Mouse (Mus musculus) heart, embryonic 14.5 days (tissue): Measurements from ENCODE around the gene Yif1a. TPM values are rescaled to one million over a fixed set of nuclear protein-coding genes. Genes with fewer than 3 reads are reported as not detected.

Experiments
- ATAC-seq: fragments of 200-750 bp; cut with Nextera tagmentation; 2 replicates; pipeline ENCODE4 v1.8.0; 2017; ENCODE audit warnings: low read depth, moderate TSS enrichment; ENCODE audit not compliant: insufficient number of reproducible peaks, insufficient read depth, low FRiP score
- H3K27ac ChIP-seq, 2 experiments: fragments of 200-500 bp in 1 of 2; fragments of 300-500 bp in 1 of 2; sonication (generic) in 1 of 2; replicated peaks in 1 of 2; 2 replicates each; pipeline ENCODE4 v1.5.1; 2012 to 2014; ENCODE audit warnings: low read depth in 2 of 2, low read length in 2 of 2, control low read depth in 1 of 2, mild to moderate bottlenecking in 1 of 2, mixed read lengths in 1 of 2; ENCODE audit not compliant: control insufficient read depth in 1 of 2, insufficient read depth in 1 of 2
- H3K27me3 ChIP-seq: fragments of 300-500 bp; sonication (generic); 2 replicates; pipeline ENCODE4 v1.6.1; 2014; ENCODE audit warnings: mild to moderate bottlenecking, low read length, control low read depth; ENCODE audit not compliant: control insufficient read depth, insufficient read depth
- H3K36me3 ChIP-seq: fragments of 300-500 bp; sonication (generic); 2 replicates; pipeline ENCODE4 v1.6.1; 2014; ENCODE audit warnings: mild to moderate bottlenecking, control low read depth, low read length, mixed read lengths; ENCODE audit not compliant: control insufficient read depth, insufficient read depth
- H3K4me1 ChIP-seq, 2 experiments: fragments of 200-500 bp in 1 of 2; fragments of 300-500 bp in 1 of 2; sonication (generic) in 1 of 2; 2 replicates each; pipeline ENCODE4 v1.6.1; 2012 to 2014; ENCODE audit warnings: low read length in 2 of 2, control low read depth in 1 of 2, mixed read lengths in 1 of 2; ENCODE audit not compliant: control insufficient read depth in 2 of 2, insufficient read depth in 2 of 2
- H3K4me2 ChIP-seq: fragments of 300-500 bp; sonication (generic); 2 replicates; pipeline ENCODE4 v1.6.1; 2014; ENCODE audit warnings: mild to moderate bottlenecking, low read length
- H3K4me3 ChIP-seq, 2 experiments: fragments of 200-500 bp in 1 of 2; fragments of 300-500 bp in 1 of 2; sonication (generic) in 1 of 2; 2 replicates each; pipeline ENCODE4 v1.5.1; 2012 to 2014; ENCODE audit warnings: low read length in 2 of 2, mild to moderate bottlenecking in 2 of 2, control low read depth in 1 of 2, low read depth in 1 of 2, moderate library complexity in 1 of 2; ENCODE audit not compliant: control insufficient read depth in 1 of 2, insufficient read depth in 1 of 2
- H3K9ac ChIP-seq: fragments of 300-500 bp; sonication (generic); 2 replicates; pipeline ENCODE4 v1.6.1; 2014; ENCODE audit warnings: mild to moderate bottlenecking, low read length
- H3K9me3 ChIP-seq: fragments of 300-500 bp; sonication (generic); 2 replicates; pipeline ENCODE4 v1.6.1; 2016; ENCODE audit warnings: low read length, control low read depth; ENCODE audit not compliant: control insufficient read depth
- WGBS: fragments of 180-500 bp; shearing (Covaris S2); extraction: QIAGEN DNeasy Blood & Tissue Kit; methylation state at CpG from one replicate; pipeline ENCODE4 v1.1.7; 2014; 5-methylcytosine and 5-hydroxymethylcytosine counted together
- polyA plus RNA-seq: library from polyadenylated mRNA; unstranded; fragments of >200 nt; fragmentation: Nextera tagmentation; extraction: Ambion mirVana; gene quantifications from 2 replicates; pipeline ENCODE4 v1.2.1, GENCODE M21; 2014

The Yif1a gene
- polyA plus RNA-seq, 1 experiment from 2014 or later: 122 TPM

- peaks cover 12% of the 10 kb centered on the region; the same call in 1 of the 2 replicates for H3K27me3 ChIP-seq
- no peaks in the 10 kb centered on the region for H3K9me3 ChIP-seq
- H3K4me1 ChIP-seq: peaks cover 17 to 30% of the 10 kb centered on the region in 2 experiments
- 67% methylated on average over 17 of the region's 17 CpGs for WGBS
- no peak overlapping the region for H3K4me2 ChIP-seq
- H3K36me3 ChIP-seq: peaks cover 21% of the 10 kb centered on the region
- no peak overlapping the region for H3K4me3 ChIP-seq
- no peak overlapping the region for H3K9ac ChIP-seq
- no peak for ATAC-seq
- H3K27ac ChIP-seq: no peak overlapping the region
Measured at GRCm38 (mm10) chr19:5052853-5053252, 35.5 kb upstream of the Yif1a start.

DNA sequence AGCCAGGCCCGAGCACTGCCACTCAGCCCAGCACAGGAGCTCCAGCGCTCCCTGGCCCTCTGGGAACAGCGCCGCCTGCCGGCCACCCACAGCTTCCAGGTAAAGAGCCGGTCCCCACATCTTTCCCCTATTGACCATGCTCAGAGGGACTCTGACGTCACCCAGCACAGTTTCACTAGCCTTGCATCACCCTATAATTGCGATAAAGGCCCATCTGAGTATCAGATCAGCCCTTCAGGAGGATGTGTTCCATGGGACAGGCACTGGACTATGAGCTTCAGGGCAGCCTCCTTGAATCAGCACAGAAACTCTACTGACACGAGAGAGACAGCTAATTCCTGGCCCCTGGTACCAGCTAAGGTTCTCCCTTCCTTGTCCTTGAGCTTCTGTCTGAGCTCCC, 34.4 kb upstream of the Yif1a start:
- peaks cover 22 to 38% of the 10 kb centered on the region in 2 experiments for H3K4me1 ChIP-seq
- H3K4me3 ChIP-seq: no peak overlapping the region
- peaks cover 12% of the 10 kb centered on the region; the same call in 1 of the 2 replicates for H3K27me3 ChIP-seq
- 29% methylated on average over 9 of the region's 9 CpGs for WGBS
- H3K36me3 ChIP-seq: peaks cover 10% of the 10 kb centered on the region
- H3K4me2 ChIP-seq: no peak overlapping the region
- H3K27ac ChIP-seq: no peak overlapping the region
- ATAC-seq: no peak
- H3K9ac ChIP-seq: no peak overlapping the region
- no peaks in the 10 kb centered on the region for H3K9me3 ChIP-seq

GRCm38 (mm10) chr19:5056251-5056650, 32.1 kb upstream of the Yif1a start:
- H3K4me1 ChIP-seq: peaks cover 36 to 38% of the 10 kb centered on the region in 2 experiments

DNA sequence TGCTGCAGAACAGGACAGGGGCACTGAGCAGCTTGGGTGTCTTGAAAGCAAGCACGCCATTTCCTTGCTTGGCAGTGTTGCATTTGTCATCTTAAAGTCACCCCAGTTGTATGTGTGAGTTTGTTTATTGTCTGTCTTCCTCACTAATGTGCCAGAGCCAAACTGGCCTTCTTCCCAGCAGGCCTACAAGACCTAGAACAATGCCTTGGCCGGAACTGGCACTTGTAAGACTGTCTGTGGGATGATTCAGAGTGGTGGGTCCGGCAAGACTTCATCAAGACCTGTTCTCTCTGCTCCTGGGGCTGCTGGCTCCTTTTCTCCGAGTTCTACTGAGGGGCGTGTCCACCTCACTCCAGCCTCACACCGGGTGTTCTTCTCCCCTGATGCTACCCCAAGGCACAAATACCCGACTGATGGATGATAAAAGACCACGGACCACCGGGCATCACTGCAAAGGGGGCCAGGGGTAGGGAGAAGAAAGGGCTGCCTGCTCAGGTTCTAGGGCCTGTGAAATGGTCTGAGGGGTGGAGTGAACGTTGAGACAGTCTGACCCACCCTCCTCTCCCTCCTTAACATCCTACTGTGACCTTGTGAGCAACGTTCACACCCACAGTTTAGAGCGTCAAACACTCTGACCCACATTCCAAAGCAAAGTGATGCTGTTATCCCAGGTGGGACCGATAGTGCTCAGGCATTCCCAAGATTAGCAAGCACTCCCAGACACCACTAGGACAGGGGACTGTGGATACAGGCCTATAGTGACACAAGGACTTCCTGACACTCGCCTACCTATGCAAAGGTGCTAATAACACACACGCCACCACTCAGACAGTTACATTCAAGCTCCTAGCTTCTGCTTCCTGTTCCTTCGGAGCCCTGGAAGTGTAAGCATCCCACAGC, 30.2 kb upstream of the Yif1a start:
- WGBS: 32% methylated on average over 16 of the region's 16 CpGs
- no peak overlapping the region for H3K4me2 ChIP-seq
- no peak overlapping the region for H3K4me3 ChIP-seq
- no peak overlapping the region for H3K9ac ChIP-seq
- no peaks in the 10 kb centered on the region for H3K9me3 ChIP-seq
- H3K36me3 ChIP-seq: no peaks in the 10 kb centered on the region
- peaks cover 23 to 25% of the 10 kb centered on the region in 2 experiments for H3K4me1 ChIP-seq
- H3K27me3 ChIP-seq: 0 out of 2 replicates have a peak, but pooled peaks cover 5% of the 10 kb centered on the region
- ATAC-seq: no peak
- no peak overlapping the region for H3K27ac ChIP-seq

More at GRCm38 (mm10) chr19:5056251-5056650, 32.1 kb upstream of the Yif1a start:
- no peak overlapping the region for H3K9ac ChIP-seq
- no peak overlapping the region for H3K4me2 ChIP-seq
- peaks cover 12% of the 10 kb centered on the region; the same call in 1 of the 2 replicates for H3K27me3 ChIP-seq
- no peak overlapping the region for H3K4me3 ChIP-seq
- no peaks in the 10 kb centered on the region for H3K36me3 ChIP-seq
- ATAC-seq: no peak
- H3K27ac ChIP-seq: no peak overlapping the region
- no peaks in the 10 kb centered on the region for H3K9me3 ChIP-seq
- 10% methylated on average over 6 of the region's 6 CpGs for WGBS

- H3K4me3 ChIP-seq: no peak overlapping the region
- no peak overlapping the region for H3K4me2 ChIP-seq
- 15% methylated on average over 10 of the region's 10 CpGs for WGBS
- H3K27me3 ChIP-seq: no peaks in the 10 kb centered on the region
- no peaks in the 10 kb centered on the region for H3K9me3 ChIP-seq
- H3K9ac ChIP-seq: peak overlapping the region; percentile 14; the same call in 1 of the 2 replicates
- H3K4me1 ChIP-seq: peaks cover 23 to 25% of the 10 kb centered on the region in 2 experiments
- no peak for ATAC-seq
- H3K27ac ChIP-seq: peak overlapping the region in 1 of 2 experiments; percentile 31; a peak in 1 of 4 replicates
- no peaks in the 10 kb centered on the region for H3K36me3 ChIP-seq
Measured at GRCm38 (mm10) chr19:5058801-5059771, 29.3 kb upstream of the Yif1a start.

- no peak overlapping the region for H3K9ac ChIP-seq
- no peak overlapping the region for H3K27ac ChIP-seq
- no peaks in the 10 kb centered on the region for H3K36me3 ChIP-seq
- no peaks in the 10 kb centered on the region for H3K9me3 ChIP-seq
- no peaks in the 10 kb centered on the region for H3K27me3 ChIP-seq
- 46% methylated on average over 5 of the region's 5 CpGs for WGBS
- H3K4me2 ChIP-seq: no peak overlapping the region
- H3K4me1 ChIP-seq: peaks cover 23 to 25% of the 10 kb centered on the region in 2 experiments
- H3K4me3 ChIP-seq: no peak overlapping the region
- ATAC-seq: no peak
Measured at GRCm38 (mm10) chr19:5060365-5061330, 27.7 kb upstream of the Yif1a start.
